Mouse (Mus musculus): ENCODE results near the gene Agap1.

Agap1 gene

DNA sequence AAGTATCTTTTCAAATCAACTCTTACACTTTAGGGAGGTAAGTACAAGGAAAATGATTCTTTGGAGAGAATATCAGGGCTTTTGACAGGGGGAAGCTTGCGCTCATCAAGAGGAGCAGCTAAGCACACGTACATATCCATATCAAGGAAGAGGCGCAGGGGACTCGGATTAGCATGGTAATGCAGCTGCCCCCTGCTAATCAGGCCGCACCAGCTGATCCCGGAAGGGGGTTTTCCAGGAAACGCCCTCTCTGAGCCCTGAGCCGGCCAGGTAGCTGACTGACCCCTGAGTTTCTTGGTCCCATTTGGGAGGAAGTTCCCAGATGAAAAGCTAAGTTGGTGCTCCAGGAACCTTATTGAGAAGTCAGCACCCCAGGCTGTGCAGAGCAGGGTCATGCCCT, 301.8 kb downstream of the Agap1 start:
- no peak for DNase-seq (ENCODE audit: low spot score in 2 of 2)

DNA sequence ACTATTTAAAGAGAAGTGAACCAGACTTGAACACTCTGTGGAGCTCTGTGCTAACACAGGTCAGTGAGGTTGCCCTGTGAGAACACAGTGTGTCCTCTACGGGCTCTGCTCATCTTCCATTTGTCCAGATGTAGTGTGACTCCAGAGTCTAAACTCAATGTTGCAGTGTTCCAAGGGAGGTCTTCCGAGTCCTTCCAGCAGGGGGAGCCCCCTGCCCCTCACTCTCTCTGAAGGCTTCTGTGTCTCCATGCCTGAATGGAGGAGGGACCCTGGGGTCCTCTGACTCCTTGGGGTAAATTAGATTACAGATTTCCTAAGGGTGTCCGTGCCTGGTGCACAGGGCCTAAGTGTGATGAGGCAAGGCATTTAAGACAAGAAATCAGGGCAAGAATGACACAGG, 302.9 kb downstream of the Agap1 start:
- no peak for DNase-seq (ENCODE audit: low spot score in 2 of 2)

DNA sequence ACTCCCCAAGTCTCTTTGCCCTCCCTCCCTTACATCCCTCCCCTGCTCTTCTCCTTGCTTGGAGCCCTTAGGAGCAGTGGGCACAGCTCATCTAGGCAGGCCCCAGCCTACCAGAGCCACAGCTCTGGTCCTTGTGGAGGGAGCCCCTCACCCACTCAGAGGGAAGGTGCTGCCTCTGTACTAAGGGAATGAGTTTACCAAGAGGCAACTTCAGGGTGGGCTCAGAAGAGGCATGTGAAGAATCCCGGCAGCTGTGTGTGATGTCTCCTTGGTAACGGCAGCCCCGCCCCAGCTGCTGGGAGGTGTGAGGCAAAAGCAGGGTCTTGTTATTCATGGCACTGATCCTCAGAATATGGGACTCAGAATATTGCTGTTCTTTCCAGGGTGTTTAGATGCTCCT, 309.3 kb downstream of the Agap1 start:
- DNase-seq (ENCODE audit: low spot score in 2 of 2): no peak

DNA sequence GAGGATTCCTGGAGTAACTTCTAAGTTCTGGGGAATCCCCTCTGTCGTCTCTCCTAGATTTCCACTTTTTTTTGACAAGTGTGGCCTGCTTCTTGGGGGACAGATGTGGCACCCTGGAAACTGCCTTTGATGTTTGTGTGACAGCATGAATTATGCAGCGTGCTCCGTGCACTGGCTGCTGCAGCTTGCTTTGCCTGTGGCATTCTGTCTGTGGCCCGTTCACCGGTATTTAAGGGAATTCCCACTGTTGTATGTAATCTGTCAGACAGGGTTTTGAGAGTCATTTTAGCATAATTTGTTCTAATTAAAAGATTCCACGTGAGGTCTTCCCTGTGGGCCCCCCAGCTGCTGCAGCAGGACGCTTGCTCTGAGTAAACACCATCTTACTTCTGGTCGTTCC, 312.3 kb downstream of the Agap1 start:
- DNase-seq (ENCODE audit: low spot score in 2 of 2): no peak

DNA sequence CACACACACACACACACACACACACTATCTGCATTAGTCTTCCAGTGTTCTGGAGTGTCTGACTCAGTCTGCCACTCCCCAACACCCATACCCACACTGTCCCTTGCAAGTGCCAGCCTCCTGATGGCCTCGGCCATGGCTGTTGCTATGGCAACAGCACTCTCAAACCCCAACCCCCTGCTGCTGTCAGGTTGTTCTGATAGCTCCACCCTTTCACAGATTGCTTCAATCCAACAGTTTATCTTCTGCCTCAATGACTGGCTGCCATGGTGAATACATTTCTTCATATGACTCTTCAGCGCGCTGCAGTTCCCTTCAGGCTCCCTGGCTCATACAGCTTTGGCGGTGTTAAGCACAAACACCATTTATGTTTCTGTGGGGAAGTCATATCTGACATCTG, 315.0 kb downstream of the Agap1 start:
- no peak for DNase-seq (ENCODE audit: low spot score in 2 of 2)

DNA sequence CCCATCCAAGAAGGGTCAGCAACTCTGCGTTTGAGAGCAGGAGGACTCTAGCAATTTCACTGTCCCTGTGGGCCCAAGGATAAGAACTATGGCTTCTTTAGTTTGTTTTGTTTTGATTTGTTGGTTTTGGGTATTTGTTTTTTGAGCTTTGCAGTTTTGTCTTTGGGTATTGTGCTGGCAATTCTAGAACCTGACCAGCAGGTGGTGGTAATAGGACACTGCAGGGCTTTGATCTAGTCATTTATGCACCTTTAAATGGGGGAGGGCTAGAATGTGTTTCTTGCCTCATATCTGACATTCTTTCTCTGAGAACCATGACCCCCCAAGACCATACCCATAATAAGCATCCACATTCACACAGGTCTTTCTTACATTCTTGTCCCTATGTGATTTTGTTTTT, 315.7 kb downstream of the Agap1 start:
- no peak for DNase-seq (ENCODE audit: low spot score in 2 of 2)

DNA sequence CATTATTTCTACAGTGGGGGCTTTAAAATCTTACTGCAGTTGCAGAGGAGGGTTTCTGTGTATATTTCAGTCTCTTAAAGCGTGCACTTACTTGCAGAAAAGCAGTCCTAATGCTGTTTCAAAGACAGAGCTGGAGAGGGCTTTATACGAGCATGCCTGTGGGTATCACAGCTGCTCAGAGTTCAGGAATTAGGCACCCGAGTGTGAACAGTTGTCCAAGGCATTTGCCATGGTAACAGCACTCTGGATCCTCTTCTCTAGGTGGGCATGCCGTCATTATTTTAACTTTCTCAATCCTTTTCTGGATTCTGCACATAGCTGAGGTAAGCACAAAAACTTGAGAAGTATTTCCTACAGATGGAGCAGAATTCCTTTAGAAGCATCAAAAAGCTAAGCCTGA, 321.1 kb downstream of the Agap1 start:
- DNase-seq (ENCODE audit: low spot score in 2 of 2): no peak

DNA sequence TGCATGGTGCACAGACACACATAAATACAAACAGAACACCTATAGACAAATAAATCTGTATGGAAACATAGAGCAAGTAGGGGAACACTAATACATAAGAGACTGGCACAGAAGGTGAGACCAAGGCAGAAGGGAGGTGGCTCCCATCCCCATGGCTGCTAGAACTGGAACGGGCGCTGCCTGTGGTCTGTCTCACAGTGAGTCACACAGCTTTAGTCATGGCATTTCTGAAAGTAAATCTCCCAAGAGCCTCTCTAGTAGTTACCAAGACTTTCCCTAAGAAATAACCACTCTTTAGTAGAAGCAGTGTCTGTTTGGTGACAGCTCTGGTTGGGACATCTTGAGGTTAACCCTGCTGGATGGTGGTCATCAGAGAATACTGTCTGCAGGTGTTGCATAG, 326.1 kb downstream of the Agap1 start:
- peak; percentile 51 to 58 for DNase-seq (ENCODE audit: low spot score in 2 of 2)

DNA sequence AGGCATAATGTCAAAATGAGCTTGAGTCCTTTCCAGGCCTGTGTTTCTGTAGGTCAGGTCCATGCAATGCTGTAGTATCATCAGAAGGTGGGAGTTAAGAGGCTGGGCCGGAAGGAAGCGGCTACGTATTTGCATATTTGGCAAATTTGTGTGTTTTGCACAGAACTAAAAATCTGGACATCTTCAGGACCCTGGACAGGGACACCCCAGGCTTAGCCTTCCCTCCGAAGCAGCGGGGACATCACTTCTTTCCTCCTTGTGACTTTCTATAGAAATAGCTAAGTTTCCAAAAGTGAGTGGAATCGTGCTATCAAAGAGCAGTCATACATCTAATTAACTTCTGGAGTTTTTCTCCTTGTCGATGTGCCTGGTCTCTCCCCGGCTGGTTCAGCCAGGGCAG, 327.3 kb downstream of the Agap1 start:
- DNase-seq (ENCODE audit: low spot score in 2 of 2): no peak

DNA sequence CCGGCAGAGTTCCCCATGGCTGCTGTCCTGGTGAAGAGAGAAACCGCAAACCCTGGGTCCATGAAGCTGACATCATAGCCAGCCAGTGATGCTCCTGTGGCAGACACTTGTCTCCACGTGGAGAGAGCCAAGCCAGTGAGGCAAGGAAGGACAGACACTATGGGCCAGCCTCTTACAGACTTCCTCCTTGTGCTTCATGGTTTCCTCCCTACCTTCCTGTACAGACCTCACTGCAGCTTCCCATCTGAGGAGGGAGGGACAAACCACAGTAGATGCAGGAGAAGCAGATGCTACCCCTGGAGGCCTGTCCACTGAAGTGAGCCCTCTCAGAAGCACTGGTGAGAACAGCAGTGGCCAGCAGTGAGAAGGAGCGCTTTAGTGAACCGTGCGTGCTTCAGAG, 332.2 kb downstream of the Agap1 start:
- no peak for DNase-seq (ENCODE audit: low spot score in 2 of 2)

DNA sequence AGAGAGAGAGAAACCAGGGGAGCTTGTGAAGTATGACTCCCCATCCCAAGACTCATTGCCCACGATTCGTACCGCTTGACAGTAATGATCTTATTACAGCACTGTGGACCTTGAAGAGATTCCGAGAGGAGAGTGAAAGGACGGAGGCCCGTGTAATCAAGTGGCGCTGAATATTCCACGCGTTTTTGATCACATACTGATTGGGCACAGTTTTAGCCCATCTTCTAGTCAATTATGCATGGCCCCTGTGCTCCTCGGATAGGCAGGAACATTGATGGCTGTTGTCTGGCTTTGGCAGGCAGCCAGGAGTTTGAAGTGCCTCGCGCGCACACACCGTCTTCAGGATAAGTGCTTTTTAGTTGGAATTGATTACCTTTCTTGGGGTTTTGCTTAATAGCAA, 344.1 kb downstream of the Agap1 start:
- no peak for DNase-seq (ENCODE audit: low spot score in 2 of 2)

DNA sequence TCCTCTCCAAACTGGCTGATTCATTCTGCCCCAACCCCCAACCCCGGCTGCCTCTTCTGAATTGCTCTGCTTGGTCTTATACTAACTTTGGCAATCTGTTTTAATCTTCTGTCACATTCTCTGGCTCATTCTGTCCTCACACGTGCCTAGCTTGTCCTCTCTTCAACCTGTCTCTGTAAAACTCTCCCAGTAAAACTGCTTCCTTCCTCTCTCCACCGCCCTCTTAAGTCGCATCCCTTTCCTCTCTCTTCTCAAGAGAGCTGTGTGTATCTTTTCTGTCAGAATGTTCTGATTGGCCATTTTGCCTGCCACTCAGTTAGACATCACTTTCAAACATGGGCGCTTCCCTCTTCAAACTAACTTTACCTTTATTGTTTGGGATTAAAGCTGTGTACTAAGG, 346.9 kb downstream of the Agap1 start:
- DNase-seq (ENCODE audit: low spot score in 2 of 2): peak in 1 of 2 experiments; percentile 19

DNA sequence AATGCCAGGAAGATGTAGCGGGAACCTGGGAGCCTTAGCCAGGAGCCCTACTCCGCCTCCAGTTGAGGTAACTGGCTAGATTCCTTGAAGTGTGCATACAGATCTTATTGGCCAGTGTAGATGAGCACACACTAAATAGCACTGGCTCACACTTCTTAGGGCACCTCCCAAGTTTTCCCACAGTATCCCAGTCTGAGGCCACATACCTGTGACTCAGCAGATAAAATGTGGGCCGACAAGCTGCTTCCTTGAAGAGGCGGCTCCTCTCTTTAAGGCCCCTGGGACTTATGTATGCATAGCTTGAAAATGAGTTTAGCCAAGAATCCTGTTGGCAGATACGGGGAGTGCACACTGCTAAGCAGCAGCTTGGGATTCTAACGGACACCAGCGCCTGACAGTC, 350.4 kb downstream of the Agap1 start:
- DNase-seq (ENCODE audit: low spot score in 2 of 2): peak; percentile 33 to 66

DNA sequence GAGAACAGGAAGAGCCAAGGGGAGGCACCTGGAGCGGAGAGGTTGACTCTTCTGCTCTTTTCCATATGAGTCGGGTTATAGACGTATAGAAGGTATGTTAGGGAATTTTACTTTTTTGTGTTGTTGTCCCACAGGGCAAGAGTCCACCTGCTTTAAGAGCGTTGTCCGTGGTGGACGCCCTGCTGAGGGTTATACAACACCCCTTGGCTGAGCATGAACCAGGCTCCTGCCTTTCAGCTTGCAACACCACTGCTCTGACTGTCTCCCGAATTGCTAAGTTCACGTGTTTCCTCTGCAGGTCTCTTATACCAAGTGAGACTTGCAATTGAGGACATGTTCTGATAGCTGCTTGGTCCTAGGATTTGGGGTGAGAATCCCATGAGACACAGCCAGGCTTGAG, 358.2 kb downstream of the Agap1 start:
- no peak for DNase-seq (ENCODE audit: low spot score in 2 of 2)

DNA sequence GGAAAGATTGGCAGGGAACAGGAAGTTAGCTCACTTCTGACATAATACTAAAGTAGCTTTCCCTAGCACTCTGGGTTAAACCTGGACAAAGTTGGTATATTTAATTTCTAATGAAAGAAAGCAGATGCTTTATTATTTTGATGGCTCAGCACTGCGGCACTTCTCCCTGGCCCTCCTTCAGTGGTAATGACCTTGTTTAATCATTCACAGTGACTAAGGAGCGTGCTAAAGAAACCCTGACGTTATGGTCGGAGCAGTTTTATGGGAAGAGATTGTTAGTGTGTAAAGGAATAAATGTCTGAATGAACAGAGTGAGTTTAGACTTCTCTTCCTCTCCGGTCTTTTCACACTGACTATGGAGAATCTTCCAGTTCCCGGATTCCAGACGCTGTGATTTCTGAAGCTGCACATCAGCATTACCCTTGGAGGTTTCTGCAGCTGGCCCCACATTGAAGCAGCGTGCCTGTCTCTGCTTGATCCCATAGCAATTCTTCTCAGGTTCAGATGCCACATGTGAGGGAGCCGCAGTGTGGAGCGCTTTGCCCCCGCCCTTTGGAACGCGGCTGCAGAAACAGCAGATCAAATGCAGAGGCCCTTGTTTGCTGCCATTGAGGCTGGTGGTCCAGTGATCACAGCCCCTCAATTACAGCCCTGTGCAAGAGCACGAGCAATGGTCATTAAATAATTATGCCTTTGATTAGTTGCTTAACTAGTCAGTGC, 362.0 kb downstream of the Agap1 start:
- no peak for DNase-seq (ENCODE audit: low spot score in 2 of 2)

DNA sequence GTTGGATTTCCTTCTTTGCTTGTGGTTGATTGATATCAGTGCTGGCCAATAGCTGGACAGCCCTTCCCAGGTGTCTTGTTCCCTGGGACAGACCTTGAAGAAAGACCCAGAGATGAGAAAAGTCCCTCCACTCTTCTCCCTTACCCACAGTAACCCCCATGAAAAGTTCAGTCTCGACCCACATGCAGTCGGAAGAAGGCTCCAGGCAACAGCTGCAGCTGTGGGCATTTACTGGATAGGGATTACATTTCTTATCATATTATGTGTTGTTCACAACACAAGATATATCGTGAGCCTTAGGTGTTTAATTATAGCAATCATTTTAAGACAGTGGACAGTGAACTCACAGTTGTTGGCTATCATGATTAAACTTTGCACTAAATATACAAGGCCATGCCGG, 367.2 kb downstream of the Agap1 start:
- no peak for DNase-seq (ENCODE audit: low spot score in 2 of 2)

DNA sequence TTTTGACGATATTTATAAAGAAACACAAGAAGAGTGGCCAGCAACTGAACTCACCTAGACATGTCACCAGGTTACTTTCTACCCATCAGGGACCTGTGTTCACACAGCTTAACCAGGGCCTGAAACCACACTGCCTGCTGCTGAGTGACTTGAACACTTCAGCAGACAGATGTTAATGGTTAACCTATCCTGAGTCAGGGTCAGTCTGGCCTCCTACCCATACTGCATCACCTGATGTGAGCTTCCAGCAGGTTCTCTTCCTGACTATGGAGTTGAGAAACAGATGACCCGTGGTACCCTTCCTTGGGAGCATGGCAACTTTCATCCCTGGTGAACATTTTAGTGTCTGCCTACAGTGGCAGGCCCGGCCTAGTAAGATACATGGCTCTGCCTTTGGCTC, 367.8 kb downstream of the Agap1 start:
- DNase-seq (ENCODE audit: low spot score in 2 of 2): no peak

DNA sequence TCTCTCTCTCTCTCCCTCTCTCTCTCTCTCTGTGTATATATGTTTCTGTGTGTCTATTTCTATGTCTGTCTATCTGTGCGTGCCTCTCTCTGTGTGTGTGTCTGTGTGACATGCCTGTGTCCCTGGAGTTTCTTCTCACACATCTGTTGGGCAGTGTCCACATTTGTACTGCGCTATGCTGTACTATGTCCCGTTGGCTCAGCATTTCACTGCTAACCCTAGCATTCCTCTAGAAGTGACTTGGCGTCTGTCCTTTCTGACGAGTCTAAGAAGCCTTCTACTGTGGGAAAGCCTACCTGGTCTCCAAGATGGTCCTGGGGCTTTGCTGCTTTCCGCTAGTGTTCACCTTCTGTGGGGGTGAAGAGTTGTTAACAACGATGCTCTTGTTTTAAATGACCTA, 368.4 kb downstream of the Agap1 start:
- no peak for DNase-seq (ENCODE audit: low spot score in 2 of 2)

DNA sequence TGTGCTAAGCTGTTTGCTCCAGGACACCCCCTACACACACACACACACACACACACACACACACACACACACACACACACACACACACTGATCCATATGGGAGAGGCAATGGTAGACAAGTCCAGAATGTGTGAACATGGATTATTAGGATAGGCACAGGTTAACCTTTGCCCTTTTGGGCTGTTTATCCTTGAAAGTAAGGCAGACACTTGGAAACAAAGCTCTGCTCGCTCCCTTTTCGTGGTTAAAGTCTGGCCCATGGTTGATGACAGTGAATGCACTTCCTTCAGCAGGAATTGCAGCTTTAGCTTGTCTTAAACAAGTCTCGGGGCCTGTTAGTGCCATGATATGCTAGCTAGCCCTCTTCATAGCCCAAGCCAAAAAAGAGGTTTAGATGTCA, 372.4 kb downstream of the Agap1 start:
- DNase-seq (ENCODE audit: low spot score in 2 of 2): no peak

DNA sequence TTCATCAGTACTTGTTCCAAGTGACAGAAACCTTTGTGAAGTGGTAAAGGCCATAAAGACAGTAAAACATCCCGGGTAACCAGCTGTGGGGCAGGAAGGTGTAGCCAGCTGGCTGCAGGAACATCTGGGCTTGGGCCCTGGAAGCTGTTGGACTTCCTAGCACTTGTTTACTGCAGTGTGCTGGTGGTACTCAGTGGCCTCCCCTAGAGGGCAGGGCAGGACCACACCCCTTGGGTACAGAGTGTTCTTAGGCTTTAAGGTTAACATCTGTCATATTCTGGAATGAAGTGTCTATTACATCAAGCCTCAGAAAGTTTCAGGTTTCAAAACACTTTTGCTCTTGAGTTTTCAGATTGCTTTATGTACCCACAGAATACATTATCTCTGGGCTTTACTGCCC, 376.5 kb downstream of the Agap1 start:
- DNase-seq (ENCODE audit: low spot score in 2 of 2): no peak

DNA sequence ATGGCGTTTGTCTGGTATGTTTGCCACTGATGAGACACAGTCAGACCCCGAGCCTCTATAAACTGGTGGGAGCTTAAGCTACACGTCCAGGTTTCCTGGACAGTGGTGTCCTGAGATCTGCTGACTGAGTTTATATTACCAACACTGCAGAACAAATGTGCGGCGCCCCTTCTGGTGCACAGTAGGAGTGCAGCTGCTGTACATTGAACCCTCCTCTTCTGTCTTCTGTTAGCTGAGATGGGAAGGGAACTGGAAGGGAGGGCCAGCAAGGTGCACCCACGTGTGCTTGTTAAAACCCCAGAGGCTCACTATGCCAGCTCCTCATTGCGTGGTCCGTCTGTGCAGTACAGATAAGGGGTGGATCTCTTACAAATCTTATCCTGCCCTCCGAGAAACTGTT, 389.5 kb downstream of the Agap1 start:
- no peak for DNase-seq (ENCODE audit: low spot score in 2 of 2)

DNA sequence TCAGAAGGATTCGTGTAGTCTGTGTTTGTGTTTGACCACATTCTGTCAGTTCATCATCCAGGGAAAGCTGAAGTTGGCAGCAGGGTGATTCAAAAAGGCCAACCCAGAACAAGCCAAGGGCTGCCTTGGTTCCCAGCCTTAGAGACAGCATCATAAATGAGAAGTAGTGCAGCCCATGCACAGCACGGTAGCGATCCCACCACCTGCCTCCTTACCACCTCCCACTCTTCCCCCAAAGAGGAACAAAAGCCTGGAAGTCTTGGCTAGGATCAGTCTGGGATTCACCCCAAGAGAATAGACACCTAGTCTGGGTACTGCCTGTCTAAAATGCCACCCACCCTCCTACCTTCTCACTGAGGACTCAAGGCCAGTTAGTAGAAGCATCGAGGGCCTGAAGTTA, 390.9 kb downstream of the Agap1 start:
- peak in 1 of 2 experiments; percentile 41 for DNase-seq (ENCODE audit: low spot score in 2 of 2)

DNA sequence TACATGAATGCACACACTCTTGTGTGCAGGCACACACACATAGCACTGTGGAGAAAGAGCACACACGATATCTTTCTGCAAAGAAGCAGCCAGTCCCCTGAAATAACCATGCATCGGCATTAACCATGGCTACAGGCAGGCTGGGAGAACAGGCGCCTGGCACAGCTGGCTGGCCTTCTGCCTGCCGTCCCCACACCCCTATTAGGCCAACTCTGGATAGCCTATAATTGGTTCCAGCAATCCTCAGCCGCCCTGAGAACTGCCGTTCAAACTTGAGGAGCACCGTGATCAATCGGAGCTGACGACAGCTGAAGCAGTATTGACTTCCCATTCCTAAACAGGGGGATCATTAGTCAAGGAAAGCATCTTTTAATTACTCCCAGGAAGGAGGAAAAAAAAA, 391.5 kb downstream of the Agap1 start:
- peak in 1 of 2 experiments; percentile 15 for DNase-seq (ENCODE audit: low spot score in 2 of 2)

DNA sequence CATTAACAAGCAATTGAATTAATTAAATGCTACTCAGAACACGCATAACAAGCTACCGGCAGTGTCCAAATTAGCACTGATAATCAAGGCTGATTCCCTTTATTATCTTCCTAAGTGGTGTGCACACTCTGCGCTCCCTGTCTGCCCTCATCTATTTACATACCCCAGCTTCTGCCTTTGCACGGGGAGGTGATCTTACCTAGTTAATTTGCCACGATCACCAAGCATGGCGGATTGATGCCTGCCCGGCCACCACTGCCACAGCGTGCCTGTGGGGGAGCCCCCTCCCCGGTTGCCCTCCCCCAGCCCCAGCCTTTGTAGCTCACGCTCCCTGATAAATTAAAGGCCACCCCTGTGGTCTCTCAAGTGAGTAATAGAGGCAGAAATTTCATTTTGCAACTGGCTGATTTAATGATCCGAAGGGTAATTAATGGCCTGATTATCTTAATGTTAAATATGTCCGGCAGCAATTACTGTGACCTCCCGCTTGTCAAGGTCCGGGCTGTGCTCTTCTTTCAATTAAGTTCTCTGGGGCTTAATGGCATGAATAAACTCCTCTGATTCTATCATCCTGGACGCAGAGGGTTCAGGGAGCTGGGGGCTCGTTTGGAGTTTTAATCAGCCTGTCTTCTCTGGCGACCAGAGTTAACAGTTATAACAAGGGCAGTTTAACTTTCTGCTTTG, 393.9 kb downstream of the Agap1 start:
- no peak for DNase-seq (ENCODE audit: low spot score in 2 of 2)
